Mouse (Mus musculus) heart, postnatal 14 days (tissue): ENCODE measurements around the gene D230025D16Rik. TPM values are rescaled to one million over a fixed set of nuclear protein-coding genes. Genes with fewer than 3 reads are reported as not detected.
"Not testable (repeated sequence)": the region's sequence is repeated elsewhere in the genome, so short reads cannot be mapped to it uniquely, and the experiment has no call there.

Experiments used
- DNase-seq, 2 experiments: peaks; one replicate each; pipeline ENCODE4 v3.0.0; 2021 to 2022
- intact Hi-C: fragments of 180-260 bp; cut with DNase I; formaldehyde crosslinking; loops from one replicate; pipeline ENCODE4 v1.15.1; 2025
- long read RNA-seq, 2 experiments: library from polyadenylated mRNA; stranded (forward); transcript quantifications; one replicate each; pipeline ENCODE4 v2.0.0; 2021
- total RNA-seq, 2 experiments: library from RNA; stranded (reverse); gene quantifications; 2 replicates each; pipeline ENCODE4 v1.2.3; 2021

D230025D16Rik gene
- total RNA-seq = 10 to 100 TPM; 16.7 to 22.0 TPM
- long read RNA-seq, experiment 1, transcript D230025D16Rik-201 (16 exons, 2,916 nt) = major isoform, 9 of 12 reads
- long read RNA-seq, experiment 1, partial matches to known transcripts = 2 of 12 reads
- long read RNA-seq, experiment 1, other reads (novel, unspliced or antisense) = 0 of 12 reads
- long read RNA-seq, experiment 2, transcript D230025D16Rik-201 (16 exons, 2,916 nt) = major isoform, 12 of 16 reads
- long read RNA-seq, experiment 2, partial matches to known transcripts = 0 of 16 reads
- long read RNA-seq, experiment 2, other reads (novel, unspliced or antisense) = 3 of 16 reads

DNA sequence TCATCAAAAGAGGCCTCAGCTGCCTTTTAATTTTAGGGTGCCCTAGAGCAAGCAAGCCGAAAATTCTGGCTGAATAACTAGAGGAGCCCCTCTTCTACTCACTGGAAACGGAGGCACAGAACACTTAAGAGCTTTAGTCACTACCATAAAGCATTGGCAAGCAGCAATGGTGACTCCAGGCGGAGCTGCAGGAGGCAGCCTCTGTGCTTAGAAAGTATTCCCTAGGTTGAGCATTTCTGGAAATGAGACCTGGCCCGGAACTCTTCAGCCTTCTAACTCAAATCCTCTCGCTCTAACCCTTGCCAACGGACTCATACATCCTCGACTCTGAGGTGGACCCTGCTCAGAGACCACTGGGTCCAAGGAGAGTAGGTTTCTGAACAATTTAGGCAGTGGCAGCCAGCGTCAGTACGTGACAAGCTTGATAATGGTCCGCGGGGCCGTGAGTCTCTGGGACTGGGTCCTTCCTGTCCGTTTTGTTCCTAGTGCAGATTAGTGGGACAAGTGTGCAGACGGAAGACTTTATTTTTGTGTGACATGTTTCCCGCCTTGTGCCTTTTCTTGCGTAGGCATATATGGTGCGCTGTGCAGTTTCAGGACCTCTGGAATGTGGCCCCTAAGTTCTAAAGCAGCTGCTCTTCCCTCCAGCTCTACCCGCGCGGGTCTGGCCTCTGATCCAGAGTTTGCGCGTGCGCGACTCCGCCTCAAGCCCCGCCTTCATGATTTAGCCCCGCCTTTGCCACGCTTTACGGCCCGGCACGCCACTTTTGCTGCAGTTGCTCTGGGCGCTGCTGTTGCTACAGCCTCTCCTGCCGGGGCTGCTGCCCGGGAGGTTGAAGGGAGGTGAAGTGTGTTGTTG is at the start of gene D230025D16Rik:
Gene D230025D16Rik, plus strand, starts transcription at position 733 of the 859 bp plus-strand sequence.
- DNase-seq = peak; percentile 96 to 98
- intact Hi-C loops = loop anchor here (5.0 to 10.0 kb wide), 3 partner anchors 52 to 630 kb away; partner anchors contain the start of genes Cbfb and Pdp2

DNA sequence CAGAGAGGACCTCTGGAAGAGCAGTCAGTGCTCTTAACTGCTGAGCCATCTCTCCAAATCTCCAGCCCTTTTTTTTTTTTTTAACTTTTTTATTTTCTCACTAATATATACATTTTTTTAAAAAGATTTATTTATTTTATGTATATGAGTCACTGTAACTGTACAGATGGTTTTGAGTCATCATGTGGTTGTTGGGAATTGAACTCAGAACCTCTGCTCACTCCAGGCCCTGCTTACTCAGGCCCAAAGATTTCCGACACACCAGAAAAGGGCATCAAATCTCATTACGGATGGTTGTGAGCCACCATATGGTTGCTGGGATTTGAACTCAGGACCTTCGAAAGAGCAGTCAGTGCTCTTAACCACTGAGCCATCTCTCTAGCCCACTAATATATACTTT is 49.7 kb upstream of the D230025D16Rik start:
- not testable (repeated sequence) for DNase-seq
- intact Hi-C loops = loop anchor here (10.0 kb wide), 1 partner anchor 580 kb away; the partner anchor contains the start of gene Pdp2

DNA sequence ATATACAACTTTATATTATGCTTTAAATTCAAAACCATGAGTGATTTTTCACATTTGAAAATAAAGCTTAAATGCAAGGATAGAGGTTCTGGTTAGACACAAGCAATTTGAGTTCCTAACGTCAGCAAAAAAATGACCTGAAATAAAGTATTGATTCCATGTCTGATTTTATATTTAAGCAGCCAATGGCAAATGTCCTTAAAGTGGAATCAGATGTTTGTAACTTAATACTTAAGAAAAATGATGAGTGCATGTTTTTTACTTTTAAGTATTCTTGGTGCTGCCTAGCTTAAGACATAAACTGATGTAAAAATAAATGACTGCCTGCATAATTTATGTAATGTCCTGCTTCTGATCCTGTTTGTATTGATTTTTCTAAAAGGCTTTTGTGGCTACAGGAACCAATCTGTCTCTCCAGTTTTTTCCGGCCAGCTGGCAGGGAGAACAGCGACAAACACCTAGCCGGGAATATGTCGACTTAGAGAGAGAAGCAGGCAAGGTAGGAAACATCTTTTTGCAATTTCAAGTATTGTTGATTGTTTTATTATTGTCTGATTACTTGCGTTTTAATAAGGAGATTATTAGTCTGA is 46.6 kb upstream of the D230025D16Rik start:
- no peak for DNase-seq
- intact Hi-C loops = loop anchor here (10.0 kb wide), 1 partner anchor 584 kb away; the partner anchor contains the start of gene Pdp2

DNA sequence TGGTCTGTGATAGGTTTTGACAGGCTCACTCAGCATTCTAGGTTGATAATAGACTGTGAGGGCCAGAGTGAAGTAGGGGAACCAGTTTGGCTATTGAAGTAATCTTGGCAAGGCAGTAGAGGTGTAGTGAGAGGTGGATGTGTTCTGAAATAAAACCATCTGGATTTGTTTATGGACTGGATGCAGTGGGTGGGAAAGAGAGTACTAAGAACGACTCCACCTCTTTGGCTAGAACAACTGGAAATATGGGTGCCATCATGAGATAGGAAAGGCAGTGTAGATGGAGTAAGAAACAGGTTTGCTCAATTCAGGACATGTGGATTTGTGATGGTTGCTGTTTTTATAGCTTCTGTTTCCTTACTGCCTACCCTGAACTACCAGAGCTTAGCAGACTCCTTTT is 42.7 kb upstream of the D230025D16Rik start:
- intact Hi-C loops = no loop called here
- DNase-seq = no peak

DNA sequence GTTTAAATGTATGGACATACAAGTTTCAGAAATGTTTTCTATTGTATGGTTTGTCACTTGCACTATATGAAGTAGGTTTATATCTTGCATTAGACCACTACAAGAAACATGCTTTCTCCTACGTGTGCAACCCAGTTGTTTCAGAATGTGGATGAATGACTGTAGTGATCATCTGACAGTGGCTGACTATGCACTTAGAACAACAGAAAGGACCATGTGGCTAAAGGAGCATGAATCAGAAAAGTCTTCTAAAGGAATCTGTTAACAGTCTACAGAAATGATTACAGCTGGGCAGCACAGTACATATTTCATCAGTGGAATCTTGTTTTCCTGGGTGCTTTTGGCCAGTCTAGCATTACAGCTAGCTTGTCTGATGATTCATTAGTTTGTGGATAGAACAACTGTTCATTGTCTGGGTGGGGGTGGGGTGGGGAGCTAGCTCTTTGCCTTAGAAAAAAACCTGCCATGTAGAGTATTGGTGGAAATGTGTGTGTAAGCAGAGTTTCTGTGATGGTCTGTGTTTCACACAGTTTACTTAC is 38.4 kb upstream of the D230025D16Rik start:
- DNase-seq = no peak
- intact Hi-C loops = no loop called here

DNA sequence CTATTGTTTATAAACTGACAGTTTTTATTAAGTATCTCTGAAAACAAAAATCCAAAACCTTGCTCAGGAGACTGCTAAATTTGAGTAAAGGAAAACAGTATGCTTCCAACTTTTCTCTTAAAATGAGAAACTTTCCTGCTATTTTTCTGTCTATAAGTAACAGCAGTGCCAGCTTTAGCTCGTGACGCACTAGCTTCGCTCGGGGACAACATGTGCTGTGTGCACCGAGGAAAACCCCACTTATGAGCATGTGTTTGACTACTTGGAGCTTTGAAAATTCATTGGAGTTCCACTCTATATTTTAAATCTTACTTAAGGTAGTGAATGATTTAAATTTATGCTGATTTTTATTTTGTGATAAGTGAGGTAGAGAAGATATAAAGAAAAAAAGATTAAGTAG is 32.8 kb upstream of the D230025D16Rik start:
- DNase-seq = no peak
- intact Hi-C loops = no loop called here

DNA sequence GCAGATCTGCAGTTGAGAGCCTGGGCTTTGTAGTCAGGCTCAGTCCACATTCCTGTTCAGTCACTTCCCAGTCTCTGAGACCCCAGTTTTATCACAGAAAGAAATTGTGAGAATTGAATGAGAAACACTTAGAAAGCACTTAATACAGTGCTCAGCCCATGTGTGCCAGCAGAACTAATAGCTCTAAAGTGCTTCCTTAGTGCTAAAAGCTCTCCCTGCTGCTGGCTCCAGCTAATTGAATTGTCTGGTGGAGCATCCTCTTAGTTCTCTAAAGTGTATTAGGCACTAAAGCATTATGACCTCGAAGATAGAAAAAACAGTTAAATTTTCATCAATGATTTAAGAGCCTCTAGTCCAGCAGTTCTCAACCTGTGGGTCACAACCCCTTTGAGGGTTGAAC is 19.2 kb upstream of the D230025D16Rik start:
- intact Hi-C loops = no loop called here

DNA sequence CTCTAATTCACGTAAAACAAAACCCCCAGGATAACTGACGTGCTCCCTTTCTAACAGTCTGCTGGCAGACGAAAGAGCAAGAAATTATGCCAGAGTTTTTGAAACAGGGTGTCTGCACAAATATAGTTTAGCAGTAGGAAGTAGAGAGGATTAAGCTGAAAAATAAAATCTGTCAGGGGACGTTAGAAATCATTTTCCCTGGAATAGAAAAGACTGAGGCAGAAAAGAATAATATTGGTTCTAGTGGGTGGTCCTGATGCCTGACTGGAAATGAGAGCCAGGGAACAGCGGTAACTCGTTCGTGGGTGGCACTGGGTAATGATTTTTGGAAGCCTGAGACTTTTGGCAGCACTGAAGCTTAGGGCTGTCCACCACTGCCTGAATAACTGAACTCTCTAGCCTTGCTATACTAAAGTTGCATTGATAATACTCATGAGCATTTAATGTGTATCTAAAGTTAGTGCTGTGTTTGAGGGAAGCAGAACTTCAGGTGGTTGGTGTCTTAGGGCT is 18.1 kb upstream of the D230025D16Rik start:
- DNase-seq = no peak
- intact Hi-C loops = no loop called here

More for the DNA sequence above, 19.2 kb upstream of the D230025D16Rik start:
- no peak for DNase-seq

DNA sequence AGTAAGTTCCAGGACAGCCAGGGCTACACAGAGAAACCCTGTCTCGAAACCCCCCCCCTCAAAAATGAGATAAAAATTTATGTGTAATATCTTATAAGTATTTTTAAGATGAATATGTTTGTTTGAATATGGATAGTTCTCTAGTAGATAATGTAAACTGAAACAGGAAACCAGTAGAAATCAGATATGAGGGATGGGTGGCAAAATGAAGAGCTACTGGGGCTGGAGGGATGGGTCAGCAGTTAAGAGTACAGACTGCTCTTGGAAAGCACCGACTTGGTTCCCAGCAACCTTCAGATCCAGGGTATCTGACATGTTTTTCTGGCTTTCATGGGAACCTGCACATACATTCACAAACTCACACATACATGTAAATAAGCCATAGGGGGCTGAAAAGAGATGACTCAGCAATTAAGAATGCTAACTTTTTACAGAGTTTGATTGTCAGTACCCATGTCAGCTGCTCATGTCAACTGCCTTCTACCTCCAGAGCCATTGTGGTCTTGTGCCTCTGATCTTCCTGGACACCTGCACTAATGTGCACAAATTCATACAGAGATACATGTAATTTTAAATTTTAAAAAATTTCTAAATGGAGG is 17.2 kb upstream of the D230025D16Rik start:
- intact Hi-C loops = no loop called here
- DNase-seq = no peak

DNA sequence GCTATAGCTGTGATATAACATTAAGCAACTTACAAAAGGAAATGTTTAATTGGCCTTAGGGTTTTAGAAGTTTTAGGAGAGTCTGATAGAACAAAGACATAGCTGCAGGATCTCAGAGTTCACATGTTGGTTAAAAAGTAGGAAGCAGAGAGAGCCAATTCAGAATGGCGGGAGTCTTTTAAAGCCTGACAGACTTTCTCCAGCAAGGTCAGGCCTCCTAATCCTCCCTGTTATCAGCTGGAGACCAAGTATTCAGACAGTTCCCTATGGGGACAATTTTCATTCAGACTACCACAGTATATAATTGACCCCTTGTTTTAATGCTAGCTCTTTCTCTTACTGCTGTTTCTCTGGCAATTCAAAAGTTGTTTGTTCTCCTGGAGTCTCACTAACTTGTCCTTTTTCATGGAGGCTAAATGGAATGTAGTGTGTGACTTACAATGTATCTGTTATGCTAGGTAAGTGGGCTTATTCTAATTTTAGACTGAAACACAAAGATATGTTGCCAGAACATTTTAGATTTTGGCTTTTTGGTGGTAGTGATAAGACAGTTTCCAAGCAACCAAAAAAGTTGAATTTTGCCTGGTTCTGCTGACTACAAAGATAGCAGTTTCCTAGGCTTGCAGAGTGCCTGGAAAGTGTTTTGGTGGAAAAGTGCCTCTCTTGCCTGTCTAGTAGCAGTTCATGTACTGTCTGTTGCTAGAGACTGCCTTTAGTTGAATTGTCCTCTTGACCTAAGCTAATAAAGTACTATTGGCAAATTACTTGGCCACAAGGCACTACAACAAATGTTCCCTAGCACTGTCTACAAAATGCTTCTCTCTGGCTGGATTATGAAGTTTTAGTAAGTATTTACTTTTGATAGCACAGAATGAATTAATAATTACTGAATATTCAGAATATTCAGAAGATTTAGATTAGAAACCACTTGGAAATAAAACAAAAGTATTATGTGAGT is 15.5 kb upstream of the D230025D16Rik start:
- no peak for DNase-seq
- intact Hi-C loops = loop anchor here (10.0 kb wide), 1 partner anchor 265 kb away; the partner anchor contains the start of gene Ces2f

DNA sequence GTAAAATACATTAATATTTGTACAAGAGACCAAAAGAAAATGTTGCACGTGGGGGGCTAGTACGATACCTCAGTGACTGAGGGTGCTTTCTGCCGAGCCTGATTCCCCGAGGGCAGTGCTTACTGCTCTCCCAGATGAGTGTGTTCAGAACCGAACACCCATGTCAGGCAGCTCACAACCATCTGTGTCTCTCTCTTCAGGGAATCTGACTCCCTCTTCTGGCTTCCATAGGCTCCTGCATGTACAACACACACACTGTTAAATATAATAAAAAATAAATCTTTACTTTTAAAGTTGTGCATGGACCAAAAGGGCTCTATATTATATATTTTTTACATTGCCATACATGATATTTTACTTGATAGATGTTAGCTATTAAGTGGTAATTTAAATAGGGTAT is 10.8 kb upstream of the D230025D16Rik start:
- no peak for DNase-seq
- intact Hi-C loops = loop anchor here (10.0 kb wide), 1 partner anchor 269 kb away; the partner anchor contains the start of gene Ces2f

DNA sequence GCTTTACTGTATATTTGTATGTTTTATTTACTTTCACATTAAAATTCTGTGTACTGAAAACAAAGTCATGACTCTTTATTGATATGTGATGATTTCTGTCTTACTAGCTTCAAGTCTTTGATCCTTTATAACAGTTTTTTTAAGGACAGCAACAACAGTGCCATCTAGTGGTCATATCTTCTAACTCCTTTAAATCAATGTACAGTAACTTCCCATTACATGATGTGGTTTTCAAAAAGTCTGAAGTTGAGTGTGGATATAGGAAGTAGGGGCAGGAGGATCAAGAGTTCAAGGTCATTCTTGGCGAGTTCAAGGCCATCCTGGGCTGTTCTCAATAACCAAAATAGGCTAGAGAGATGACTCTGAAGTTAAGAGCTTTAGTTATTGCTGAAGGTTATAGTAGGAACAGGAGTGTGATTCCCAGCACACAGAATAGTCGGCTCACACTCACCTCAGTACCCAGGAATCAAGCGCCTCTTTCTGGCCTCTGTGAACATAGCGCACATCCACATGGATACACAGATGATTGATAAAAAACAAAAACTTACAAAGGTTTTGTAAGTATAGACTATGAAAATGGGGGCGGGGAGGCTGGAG is 6.9 kb upstream of the D230025D16Rik start:
- intact Hi-C loops = loop anchor here (1.0 to 10.0 kb wide), 5 partner anchors 61 to 563 kb away; partner anchors contain the start of gene Ces2f

DNA sequence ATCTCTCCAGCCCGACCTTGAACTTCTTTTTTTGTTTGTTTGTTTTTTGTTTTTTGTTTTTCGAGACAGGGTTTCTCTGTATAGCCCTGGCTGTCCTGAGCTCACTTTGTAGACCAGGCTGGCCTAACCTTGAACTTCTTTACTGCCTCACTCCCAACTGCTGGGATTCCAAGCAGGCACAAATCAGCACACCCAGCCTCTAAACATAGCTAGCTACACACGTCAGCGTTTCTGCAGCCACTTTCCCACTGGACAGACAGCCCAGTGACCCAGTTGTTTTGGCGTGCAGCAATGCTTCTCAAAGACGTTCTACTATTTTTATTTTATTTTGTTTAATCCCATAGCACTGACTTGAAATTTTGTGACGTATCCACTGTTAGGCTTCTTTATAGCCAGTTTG is 1.1 kb upstream of the D230025D16Rik start:
- peak in 1 of 2 experiments; percentile 11 for DNase-seq
- intact Hi-C loops = loop anchor here (5.0 to 10.0 kb wide), 3 partner anchors 52 to 629 kb away; partner anchors contain the start of genes Cbfb and Pdp2

More for the DNA sequence above, 6.9 kb upstream of the D230025D16Rik start:
- DNase-seq = peak in 1 of 2 experiments; percentile 12

DNA sequence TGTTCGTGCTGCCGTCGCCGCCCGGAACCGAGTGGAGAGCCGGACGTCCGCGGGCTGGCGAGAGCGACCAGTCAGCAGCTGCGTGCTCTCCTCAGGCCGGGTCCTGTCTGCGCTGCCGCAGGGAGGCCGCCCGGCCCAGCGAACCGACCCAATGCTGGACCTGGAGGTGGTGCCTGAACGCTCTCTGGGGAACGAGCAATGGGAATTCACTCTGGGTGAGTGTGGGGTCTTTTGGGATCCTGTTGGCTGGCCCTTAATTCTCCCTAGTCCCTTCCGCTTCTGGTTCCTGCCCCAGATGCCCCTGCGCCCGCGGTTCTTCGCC is 288 bp downstream of the D230025D16Rik start:
- intact Hi-C loops = loop anchor here (10.0 kb wide), 1 partner anchor 630 kb away; the partner anchor contains the start of gene Pdp2
- DNase-seq = no peak

DNA sequence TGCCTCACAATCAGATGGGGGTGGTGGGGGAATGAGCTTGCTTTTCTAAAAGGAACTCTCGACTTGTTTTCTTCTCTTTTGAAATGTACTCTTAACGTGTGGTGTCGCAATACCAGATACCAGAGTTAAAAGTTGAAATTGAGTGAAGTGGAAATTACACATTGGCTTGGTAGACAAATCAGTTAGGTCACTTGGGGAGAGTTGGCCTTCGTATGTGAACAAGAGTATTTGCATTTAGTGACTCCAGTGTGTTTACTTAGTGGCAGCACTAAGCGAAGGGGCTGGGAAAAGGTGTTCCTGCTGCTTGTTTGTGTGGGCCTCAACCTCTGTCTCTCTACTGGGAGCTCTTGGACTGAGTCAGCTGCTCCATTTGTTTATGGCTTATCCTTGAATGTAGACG is 972 bp downstream of the D230025D16Rik start:
- intact Hi-C loops = loop anchor here (10.0 kb wide), 1 partner anchor 631 kb away; the partner anchor contains the start of gene Pdp2
- no peak for DNase-seq

DNA sequence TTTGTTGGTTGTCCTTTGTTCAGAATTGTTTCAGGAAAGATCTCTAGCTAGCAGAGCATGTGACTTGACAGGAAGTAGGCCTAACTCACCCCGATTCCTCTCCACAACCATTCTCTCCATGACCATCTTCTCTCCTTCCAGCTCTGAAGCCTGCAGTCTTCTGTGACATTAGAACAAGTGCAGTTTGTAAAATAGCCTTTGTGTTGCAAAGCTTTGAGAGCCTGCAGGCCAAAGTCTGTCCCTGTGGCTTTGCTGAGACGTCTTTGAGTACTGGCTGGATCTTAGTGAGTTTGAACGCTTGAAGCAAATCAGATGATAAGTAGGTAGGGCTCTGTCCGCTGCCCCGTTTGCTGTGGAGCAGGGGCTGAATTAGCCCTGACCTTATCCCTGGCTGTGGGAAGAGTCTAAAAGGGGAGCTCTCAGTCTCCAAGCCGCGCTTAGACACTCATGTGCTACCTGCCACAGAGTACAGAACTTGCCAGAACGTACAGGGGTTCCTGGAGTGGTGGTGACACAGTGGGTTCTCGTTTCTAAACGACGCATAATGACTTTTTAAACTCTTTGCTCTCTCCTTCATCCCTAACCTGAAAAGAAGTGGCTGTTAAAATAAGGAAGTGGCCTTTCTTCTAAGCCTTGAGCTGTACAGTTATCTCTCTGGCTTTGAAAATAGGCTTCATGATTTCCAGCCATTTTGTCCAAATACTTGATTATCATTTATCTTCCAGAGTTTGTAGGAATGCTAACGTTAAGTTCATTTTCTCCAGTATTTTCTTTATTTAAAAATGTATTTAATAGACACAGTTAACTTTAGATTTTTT is 6.8 kb downstream of the D230025D16Rik start:
- intact Hi-C loops = no loop called here
- DNase-seq = no peak

DNA sequence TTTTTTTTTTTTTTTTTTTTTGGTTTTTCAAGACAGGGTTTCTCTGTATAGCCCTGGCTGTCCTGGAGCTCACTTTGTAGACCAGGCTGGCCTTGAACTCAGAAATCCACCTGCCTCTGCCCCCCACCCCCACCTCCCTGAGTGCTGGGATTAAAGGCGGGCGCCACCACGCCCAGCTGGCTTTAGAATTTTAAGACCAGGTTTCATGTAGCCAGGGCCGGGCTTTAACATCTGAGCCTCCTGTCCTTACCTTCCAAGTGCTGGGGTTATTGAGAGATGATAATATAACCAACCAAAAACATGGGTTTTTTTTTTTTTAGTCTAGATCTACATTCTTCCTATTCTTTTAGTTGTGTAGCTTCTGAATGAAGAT is 7.4 kb downstream of the D230025D16Rik start:
- intact Hi-C loops, DNase-seq: not testable (repeated sequence)
